Mouse (Mus musculus): ENCODE data around the gene Stk39. TPM values are rescaled to one million over a fixed set of nuclear protein-coding genes. Genes with fewer than 3 reads are reported as not detected.
"Not testable (repeated sequence)": the region's sequence is repeated elsewhere in the genome, so short reads cannot be mapped to it uniquely, and the experiment has no call there.

The Stk39 gene
- total RNA-seq, 2 experiments from 2014 or later, result 82.0 to 87.6 TPM

GRCm38 (mm10) chr2:68241640-68242039, 230.4 kb downstream of the Stk39 start:
- TF ChIP-seq CTCF (IDR thresholded peaks at IDR 0.05), result no peak
- H3K27ac ChIP-seq, result no peak overlapping the region
- intact Hi-C loops (cut with DNase I), result no loop called here
- no peak overlapping the region for H3K4me3 ChIP-seq
- DNase-seq (ENCODE audit: extremely low spot score in 1 of 2, low spot score in 2 of 2), result no peak

- H3K27ac ChIP-seq; DNase-seq (ENCODE audit: extremely low spot score in 1 of 2, low spot score in 2 of 2); intact Hi-C loops (cut with DNase I); H3K4me3 ChIP-seq: not testable (repeated sequence)
Measured at GRCm38 (mm10) chr2:68239415-68239814, 232.7 kb downstream of the Stk39 start.

GRCm38 (mm10) chr2:68232929-68233328, 239.1 kb downstream of the Stk39 start:
- intact Hi-C loops (cut with DNase I), result no loop called here
- Histone ChIP-seq H3K4me3 (no peak overlapping the region), H3K27ac (no peak overlapping the region)
- no peak for DNase-seq (ENCODE audit: extremely low spot score in 1 of 2, low spot score in 2 of 2)
- no peak for TF ChIP-seq CTCF (IDR thresholded peaks at IDR 0.05)

- Histone ChIP-seq H3K4me3 (no peak overlapping the region), H3K27ac (no peak overlapping the region)
- intact Hi-C loops (cut with DNase I), result no loop called here
- no peak for DNase-seq (ENCODE audit: extremely low spot score in 1 of 2, low spot score in 2 of 2)
- TF ChIP-seq CTCF (IDR thresholded peaks at IDR 0.05), result no peak
Measured at GRCm38 (mm10) chr2:68229872-68230271, 242.2 kb downstream of the Stk39 start.

GRCm38 (mm10) chr2:68229081-68229480, 243.0 kb downstream of the Stk39 start:
- no peak for DNase-seq (ENCODE audit: extremely low spot score in 1 of 2, low spot score in 2 of 2)
- no peak for TF ChIP-seq CTCF (IDR thresholded peaks at IDR 0.05)
- H3K4me3 ChIP-seq, result no peak overlapping the region
- intact Hi-C loops (cut with DNase I), result no loop called here
- no peak overlapping the region for H3K27ac ChIP-seq

- Histone ChIP-seq H3K4me3 (no peak overlapping the region), H3K27ac (no peak overlapping the region)
- intact Hi-C loops (cut with DNase I), result no loop called here
- TF ChIP-seq CTCF (IDR thresholded peaks at IDR 0.05), result no peak
- DNase-seq (ENCODE audit: extremely low spot score in 1 of 2, low spot score in 2 of 2), result no peak
Measured at GRCm38 (mm10) chr2:68222227-68222873, 249.7 kb downstream of the Stk39 start.

- peak; percentile 49 for TF ChIP-seq CTCF (IDR thresholded peaks at IDR 0.05)
- no peak for DNase-seq (ENCODE audit: extremely low spot score in 1 of 2, low spot score in 2 of 2)
- Histone ChIP-seq H3K4me3 (no peak overlapping the region), H3K27ac (no peak overlapping the region)
- intact Hi-C loops (cut with DNase I), result loop anchor here (2.0 kb wide), 1 partner anchor 128 kb away; no protein-coding TSS in a partner anchor
Measured at GRCm38 (mm10) chr2:68221226-68221625, 250.8 kb downstream of the Stk39 start.

- DNase-seq (ENCODE audit: extremely low spot score in 1 of 2, low spot score in 2 of 2), result no peak
- Histone ChIP-seq H3K27ac (no peak overlapping the region), H3K4me3 (no peak overlapping the region)
- no peak for TF ChIP-seq CTCF (IDR thresholded peaks at IDR 0.05)
- intact Hi-C loops (cut with DNase I), result loop anchor here (2.0 kb wide), 1 partner anchor 129 kb away; no protein-coding TSS in a partner anchor
Measured at GRCm38 (mm10) chr2:68219823-68220222, 252.2 kb downstream of the Stk39 start.

GRCm38 (mm10) chr2:68215176-68215575, 256.9 kb downstream of the Stk39 start:
- intact Hi-C loops (cut with DNase I), result no loop called here
- no peak for TF ChIP-seq CTCF (IDR thresholded peaks at IDR 0.05)

GRCm38 (mm10) chr2:68214400-68214799, 257.7 kb downstream of the Stk39 start:
- intact Hi-C loops (cut with DNase I), result no loop called here
- H3K27ac ChIP-seq, result no peak overlapping the region
- no peak overlapping the region for H3K4me3 ChIP-seq
- no peak for DNase-seq (ENCODE audit: extremely low spot score in 1 of 2, low spot score in 2 of 2)
- TF ChIP-seq CTCF (IDR thresholded peaks at IDR 0.05), result no peak

More at GRCm38 (mm10) chr2:68215176-68215575, 256.9 kb downstream of the Stk39 start:
- DNase-seq (ENCODE audit: extremely low spot score in 1 of 2, low spot score in 2 of 2), result no peak
- no peak overlapping the region for H3K27ac ChIP-seq
- H3K4me3 ChIP-seq, result no peak overlapping the region

GRCm38 (mm10) chr2:68211443-68211842, 260.6 kb downstream of the Stk39 start:
- intact Hi-C loops (cut with DNase I), result no loop called here
- Histone ChIP-seq H3K4me3 (no peak overlapping the region), H3K27ac (no peak overlapping the region)
- no peak for DNase-seq (ENCODE audit: extremely low spot score in 1 of 2, low spot score in 2 of 2)
- TF ChIP-seq CTCF (IDR thresholded peaks at IDR 0.05), result no peak

- intact Hi-C loops (cut with DNase I), result no loop called here
- Histone ChIP-seq H3K4me3 (no peak overlapping the region), H3K27ac (no peak overlapping the region)
- no peak for TF ChIP-seq CTCF (IDR thresholded peaks at IDR 0.05)
- no peak for DNase-seq (ENCODE audit: extremely low spot score in 1 of 2, low spot score in 2 of 2)
Measured at GRCm38 (mm10) chr2:68196245-68196644, 275.8 kb downstream of the Stk39 start.

- intact Hi-C loops (cut with DNase I), result no loop called here
- no peak for TF ChIP-seq CTCF (IDR thresholded peaks at IDR 0.05)
- no peak for DNase-seq (ENCODE audit: extremely low spot score in 1 of 2, low spot score in 2 of 2)
- Histone ChIP-seq H3K4me3 (no peak overlapping the region), H3K27ac (no peak overlapping the region)
Measured at GRCm38 (mm10) chr2:68194444-68194843, 277.6 kb downstream of the Stk39 start.
